Mouse (Mus musculus) erythroblast, embryonic 14.5 days (primary cell): ENCODE results near the gene Mical1.

ENCODE experiments used
- GATA1 ChIP-seq: IDR thresholded peaks from 2 replicates; pipeline ENCODE4 v1.6.1; 2012; ENCODE audit warnings: low read length, inconsistent platforms, mixed read lengths
- TAL1 ChIP-seq: IDR thresholded peaks from 3 replicates; pipeline ENCODE4 v1.6.1; 2012; ENCODE audit warnings: low read length, inconsistent platforms, mixed read lengths

DNA sequence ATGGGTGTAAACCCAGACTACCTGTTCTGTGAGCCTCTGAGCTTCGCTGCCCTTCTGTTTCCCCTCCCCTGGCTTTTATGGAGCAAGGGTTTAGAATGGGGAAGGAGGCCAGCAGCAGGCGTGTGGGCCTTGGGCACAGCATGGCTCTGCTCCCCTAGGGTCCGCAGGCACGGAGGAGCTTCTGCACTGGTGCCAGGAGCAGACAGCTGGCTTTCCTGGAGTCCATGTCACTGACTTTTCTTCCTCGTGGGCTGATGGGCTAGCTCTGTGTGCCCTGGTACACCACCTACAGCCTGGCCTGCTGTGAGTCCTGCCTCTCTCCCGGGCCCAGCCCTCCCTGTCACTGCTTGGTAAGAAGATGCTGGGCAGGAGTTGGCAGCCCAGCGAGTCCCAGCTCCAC lies 6.3 kb downstream of the Mical1 start:
- TF ChIP-seq GATA1 (no peak), TAL1 (no peak)
